In genomic region chr10:110270561-110270960, GRCm38 (mm10) we compare ENCODE assay signal across 16 mouse cellular contexts.
"Had no signal": no experiment of that assay in that cellular context is flagged by ENCODE, and none has a peak within 500 bp of the region (broad histone marks: within the 10 kb centered on the region; RNA-seq: fewer than 3 reads in every experiment).

No protein-coding gene starts in this region.

- DNase-seq: heart, postnatal 10 days; heart, postnatal 14 days; heart, postnatal 36 days; heart, postnatal 4 days; kidney, adult 11 months; kidney, adult 18-20 months; kidney, adult 2 months; kidney, adult 8-10 months; kidney, adult 9 months; kidney, postnatal 10 days; kidney, postnatal 14 days; kidney, postnatal 25 days; kidney, postnatal 36 days; kidney, postnatal 4 days; layer of hippocampus, adult 9-11 months; layer of hippocampus, postnatal 36 days had no signal
